Mouse (Mus musculus) cerebellum, adult 11-12 months (tissue): ENCODE results near the gene Gm11009.
"Not testable (repeated sequence)": the region's sequence is repeated elsewhere in the genome, so short reads cannot be mapped to it uniquely, and the experiment has no call there.

Experiments used
- DNase-seq: peaks from one replicate; pipeline ENCODE4 v3.0.0; 2022

The Gm11009 gene

DNA sequence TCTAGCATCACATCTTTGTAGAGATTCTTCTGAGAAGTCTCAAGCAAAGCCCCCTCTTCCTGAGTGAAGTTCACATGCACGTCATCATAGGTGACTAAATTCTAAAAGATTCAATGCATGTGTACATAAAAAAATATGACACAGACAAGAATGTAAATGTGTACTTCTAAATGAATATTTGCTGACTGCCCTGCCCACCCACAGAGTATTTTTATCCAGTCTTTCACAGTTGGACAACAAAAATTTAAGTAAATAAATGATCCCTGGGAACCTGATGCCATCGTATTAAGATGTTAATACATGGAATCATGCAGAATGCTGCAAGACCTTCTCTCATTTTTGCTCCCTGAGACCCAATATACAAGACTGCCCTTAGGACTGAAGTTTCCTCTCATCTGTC is at the start of gene Gm11009:
TSS of gene Gm11009 (minus strand) at position 101 of the 400 bp plus-strand sequence.
- DNase-seq: not testable (repeated sequence)
